Mouse (Mus musculus) cerebellum, adult 2 months (tissue): Measurements from ENCODE around the gene Cdh6.

Source experiments
- CTCF ChIP-seq: fragments of 200-500 bp; IDR thresholded peaks from 2 replicates; pipeline ENCODE4 v1.5.1; 2011; ENCODE audit warnings: low read depth, mild to moderate bottlenecking, control low read depth, low read length, moderate library complexity, borderline replicate concordance; ENCODE audit not compliant: insufficient read depth
- POLR2A ChIP-seq: fragments of 200-500 bp; IDR thresholded peaks from 2 replicates; pipeline ENCODE4 v1.6.1; 2011; ENCODE audit warnings: low read length, control low read depth, borderline replicate concordance; ENCODE audit not compliant: insufficient read depth

GRCm38 (mm10) chr15:13172365-13173070 is 957 bp downstream of the Cdh6 start:
- TF ChIP-seq CTCF (no peak), POLR2A (no peak)
